Mouse (Mus musculus) left cerebral cortex, postnatal 10 days (tissue): ENCODE measurements at regions not wholly inside any gene's neighbourhood (a gene's known extent, or its start where the extent isn't known, plus 50 kb on each side); places are given as distances from the start of the nearest gene placed in this dataset.

Experiments used
- DNase-seq, 2 experiments: peaks; one replicate each; pipeline ENCODE4 v3.0.0; 2021 to 2022; ENCODE audit warnings: low spot score in 2 of 2, mixed read lengths in 1 of 2; ENCODE audit errors: extremely low spot score in 1 of 2
- intact Hi-C: fragments of 180-260 bp; cut with DNase I; formaldehyde crosslinking; loops from one replicate; pipeline ENCODE4 v1.15.1; 2025

DNA sequence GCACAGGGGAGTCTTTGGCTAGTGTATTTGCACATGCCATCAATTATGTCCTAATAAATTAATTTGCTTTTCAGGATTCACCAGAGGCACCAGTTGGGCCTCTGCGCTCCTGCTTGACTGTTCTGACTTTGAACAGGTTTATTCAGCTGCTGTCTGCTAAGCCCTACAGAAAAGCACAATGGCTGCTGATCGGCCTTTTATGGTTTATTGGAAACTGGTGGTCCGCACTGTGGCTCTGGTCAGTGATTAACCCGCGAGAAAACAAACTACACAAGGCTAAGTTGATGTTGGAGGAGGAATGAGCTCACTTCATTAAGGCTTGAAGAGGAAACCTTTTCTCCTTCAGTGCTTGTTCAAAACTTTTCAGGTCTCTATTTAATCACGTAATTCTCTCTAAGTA is 208.4 kb upstream of the Gpr101 start:
- no peak for DNase-seq
- intact Hi-C loops: no loop called here

DNA sequence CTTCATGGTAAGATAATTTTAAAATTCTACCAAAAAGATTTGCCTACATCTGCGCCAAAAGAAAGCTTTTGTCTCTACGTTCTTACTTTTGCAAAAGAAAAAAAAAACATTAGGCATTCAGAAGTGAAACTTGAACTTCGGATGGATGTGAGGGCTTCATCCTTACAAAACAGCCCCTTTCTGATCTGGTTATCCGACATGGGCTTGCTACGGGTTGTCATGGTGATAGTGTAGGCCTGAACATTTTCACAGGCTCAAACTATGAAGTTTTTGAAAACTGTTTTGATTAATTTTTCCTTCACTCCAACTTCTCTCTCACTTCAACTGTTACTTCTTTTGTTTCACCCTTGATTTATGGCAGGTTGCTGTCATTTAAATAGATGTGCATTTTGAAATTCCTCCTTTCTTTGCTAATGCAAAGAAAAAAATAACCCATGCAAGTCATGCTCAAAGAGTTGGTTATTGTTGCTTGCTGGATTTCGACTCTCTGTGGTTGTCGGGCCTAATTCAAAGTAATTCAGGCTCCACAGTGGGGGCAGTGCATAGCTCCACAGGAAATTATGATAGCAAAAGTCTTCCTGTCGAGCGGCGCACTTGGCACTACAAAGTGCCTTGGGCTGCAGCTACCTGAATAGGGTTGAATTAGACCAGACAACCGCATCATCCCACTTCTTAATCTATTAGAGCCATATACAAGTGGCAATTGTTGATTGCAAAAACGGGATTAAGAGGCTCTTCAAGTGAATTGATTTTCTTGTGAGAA is 205.7 kb upstream of the Gpr101 start:
- intact Hi-C loops: no loop called here
- no peak for DNase-seq

DNA sequence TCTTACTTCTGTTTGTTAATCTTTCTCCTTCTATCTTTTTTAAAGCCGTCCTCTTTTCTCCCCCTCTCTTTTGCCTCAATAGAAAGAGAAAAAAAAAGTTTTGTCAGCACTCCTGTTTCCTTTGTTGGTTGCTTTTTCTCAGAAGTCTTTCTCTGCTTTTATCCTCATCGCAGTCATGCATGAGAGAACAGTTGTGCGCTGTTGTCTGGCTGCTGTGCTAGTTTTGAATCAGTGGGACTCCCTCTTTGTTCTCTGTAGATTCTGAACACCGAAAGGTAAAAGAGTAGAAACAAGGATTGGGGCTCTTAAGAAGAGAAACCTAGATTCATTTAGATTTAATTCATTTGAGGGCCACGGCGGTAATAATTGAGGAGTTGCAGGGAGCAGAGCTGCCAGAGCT is 204.9 kb upstream of the Gpr101 start:
- no peak for DNase-seq
- intact Hi-C loops: no loop called here

DNA sequence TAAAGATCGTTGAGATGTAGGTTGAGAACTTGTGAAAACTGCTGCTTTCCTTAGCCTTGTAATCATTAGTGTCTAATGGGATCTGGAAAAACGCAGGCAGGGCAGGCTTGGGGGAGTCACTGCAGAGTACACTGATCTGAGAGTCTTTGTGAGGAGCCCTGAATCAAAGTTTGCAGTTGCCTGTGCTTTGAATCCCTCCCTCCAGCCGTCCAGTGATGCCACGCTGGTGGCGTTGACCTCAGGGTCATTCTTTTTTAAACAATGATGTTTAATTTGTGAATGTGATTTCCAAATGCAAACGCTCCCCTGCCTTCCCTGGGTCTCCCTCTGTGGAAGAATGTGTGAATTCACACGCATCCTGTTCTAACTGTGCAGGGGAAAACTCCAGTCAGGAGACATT is 204.4 kb upstream of the Gpr101 start:
- DNase-seq: no peak
- intact Hi-C loops: no loop called here

DNA sequence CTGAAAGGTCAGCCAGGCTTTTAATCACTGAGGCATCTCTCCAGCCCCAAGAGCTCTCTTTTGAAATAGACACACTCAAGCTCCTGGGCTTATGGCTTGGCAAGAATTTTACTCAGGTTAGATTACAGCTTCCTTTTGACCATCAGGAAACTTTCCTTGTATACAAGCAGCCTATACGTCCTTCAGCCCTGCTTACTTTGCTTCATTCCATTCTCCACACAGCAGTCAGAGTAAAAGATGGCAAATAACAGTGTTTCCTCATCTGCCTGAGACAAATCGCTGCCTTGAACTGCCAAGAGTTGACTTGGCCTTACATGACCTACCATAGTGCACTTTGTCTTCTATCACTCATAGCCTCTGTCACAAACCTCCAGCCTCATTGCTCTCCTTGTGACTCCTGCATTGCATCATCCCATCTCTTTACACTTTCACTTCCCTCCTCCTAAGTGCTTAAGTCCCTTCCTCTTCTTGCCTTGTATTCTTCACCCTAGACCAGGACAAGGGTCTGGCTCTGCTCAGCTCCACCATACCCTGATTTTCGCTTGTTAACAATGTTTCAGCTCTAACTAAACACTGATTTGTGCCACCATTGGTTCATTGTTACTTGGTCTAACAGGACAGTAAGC is 203.2 kb upstream of the Gpr101 start:
- intact Hi-C loops: no loop called here
- no peak for DNase-seq

DNA sequence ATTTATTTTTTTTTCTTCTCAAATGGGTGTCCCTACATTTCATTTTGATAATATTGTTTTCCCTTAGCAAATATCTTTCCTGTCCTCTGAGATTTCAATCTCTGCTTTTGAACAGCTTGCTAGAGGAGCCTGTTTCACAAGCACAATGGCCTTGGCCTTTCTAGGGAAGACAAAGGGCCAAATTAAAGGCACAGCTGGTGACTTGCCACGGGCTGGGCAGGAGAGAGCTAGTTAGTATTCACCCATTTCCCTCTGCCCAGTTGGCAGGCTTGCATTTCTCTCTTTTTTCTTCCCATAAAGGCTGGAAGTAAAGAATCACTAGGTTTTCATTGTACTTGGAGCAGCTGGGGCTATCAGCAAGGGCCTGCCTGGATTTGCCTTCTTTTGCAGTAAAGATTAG is 188.9 kb upstream of the Gpr101 start:
- DNase-seq: no peak
- intact Hi-C loops: no loop called here

DNA sequence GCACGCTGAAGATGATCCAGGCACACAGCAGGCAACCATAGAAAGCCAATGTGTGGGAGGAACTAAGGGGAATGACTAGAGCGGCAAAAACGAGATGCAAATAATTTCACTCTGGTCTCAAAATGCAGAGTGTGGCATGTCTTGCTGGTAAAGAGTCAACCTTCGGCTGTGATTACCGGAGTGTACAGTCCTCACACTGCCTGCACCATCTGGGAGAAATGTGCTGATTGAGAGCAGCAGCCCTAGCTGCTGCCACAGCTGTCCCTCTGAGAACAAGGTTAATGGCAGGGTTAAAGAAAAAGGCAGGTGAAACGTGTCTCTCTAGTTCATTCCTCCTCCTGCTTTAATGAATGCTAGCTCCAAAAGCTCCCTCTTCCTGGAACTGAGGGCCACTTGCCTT is 173.2 kb upstream of the Gpr101 start:
- intact Hi-C loops: loop anchor here (5.0 kb wide), 1 partner anchor 244 kb away; no protein-coding TSS in a partner anchor
- DNase-seq: no peak

DNA sequence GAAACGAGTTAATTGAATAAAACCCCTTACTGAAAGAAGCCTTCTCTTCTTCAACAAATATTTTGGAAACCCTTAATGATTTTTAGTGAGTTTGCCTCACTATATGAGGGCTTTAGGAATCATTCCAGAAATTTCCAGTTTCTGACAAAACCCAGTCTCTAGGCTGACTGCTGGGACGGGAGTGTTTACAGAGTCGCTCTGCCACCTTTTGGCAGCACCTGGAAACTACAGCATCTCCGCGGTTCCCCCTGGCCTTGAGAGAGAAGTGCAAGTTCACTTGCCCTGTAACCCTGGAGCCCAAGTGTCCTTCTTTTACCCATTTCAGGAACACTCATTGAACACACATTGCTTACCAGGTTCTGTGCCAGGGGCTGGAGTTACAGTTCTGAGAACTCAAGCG is 171.4 kb upstream of the Gpr101 start:
- intact Hi-C loops: loop anchor here (5.0 kb wide), 1 partner anchor 243 kb away; no protein-coding TSS in a partner anchor
- DNase-seq: peak in 1 of 2 experiments; percentile 17

DNA sequence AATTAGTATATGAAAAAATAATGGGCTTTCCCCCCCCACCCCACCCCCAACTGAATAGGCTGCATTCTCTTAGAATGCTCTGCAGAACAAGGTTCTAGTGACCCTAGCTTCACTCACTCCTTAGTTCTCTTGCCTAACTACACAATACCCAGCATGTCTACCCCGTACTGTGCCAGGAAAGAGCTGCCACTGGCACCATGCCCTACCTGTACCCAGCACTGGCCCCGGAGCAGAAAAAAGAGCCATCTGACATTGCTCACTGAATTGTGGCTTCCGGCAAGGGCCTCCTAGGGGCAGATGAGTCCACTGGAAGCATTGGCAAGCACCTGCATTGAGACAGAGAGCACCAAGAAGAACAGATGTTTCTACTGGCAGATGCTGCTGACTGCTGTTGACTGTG is 156.0 kb upstream of the Gpr101 start:
- intact Hi-C loops: no loop called here
- DNase-seq: no peak

DNA sequence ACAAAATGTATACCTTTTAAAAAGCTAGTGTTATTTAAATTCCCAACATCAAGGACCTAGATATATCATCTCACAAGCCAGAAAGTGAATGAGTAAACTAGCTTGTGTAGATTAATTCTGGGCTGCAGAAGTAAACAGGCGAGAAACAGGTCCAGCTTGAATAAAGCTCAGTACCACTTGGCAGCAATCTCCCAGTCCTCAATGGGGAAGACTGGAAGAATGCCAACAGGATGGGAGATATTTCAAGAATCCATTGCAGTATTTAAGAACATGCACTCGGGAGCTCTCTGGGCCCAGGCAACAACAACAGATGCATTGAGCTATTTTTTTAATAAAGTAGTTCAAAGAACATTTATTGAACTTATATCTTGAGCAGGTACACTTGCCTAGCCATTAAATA is 152.5 kb upstream of the Gpr101 start:
- intact Hi-C loops: no loop called here
- peak in 1 of 2 experiments; percentile 11 for DNase-seq

DNA sequence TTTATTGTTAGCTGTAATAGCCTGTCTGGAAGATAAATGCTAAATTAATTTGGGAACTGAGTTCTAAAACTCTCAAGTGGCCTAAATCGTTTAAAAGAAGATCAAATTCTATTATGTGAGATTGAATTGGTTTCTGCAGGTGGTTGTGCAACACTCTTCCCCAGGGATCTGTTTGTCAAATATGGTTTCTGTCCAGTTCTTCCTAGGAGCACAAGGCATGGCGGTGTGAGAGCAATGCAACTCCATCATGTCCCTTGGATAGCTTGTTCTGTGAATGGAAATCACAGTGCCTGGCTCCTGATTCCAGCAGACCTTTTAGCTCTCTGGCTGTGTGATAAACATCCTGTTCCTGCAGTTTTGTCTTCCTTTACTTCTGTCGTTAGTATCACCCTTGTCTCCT is 151.9 kb upstream of the Gpr101 start:
- no peak for DNase-seq
- intact Hi-C loops: no loop called here
